14 mouse cellular contexts compared by ENCODE assay signal in the genomic region with DNA sequence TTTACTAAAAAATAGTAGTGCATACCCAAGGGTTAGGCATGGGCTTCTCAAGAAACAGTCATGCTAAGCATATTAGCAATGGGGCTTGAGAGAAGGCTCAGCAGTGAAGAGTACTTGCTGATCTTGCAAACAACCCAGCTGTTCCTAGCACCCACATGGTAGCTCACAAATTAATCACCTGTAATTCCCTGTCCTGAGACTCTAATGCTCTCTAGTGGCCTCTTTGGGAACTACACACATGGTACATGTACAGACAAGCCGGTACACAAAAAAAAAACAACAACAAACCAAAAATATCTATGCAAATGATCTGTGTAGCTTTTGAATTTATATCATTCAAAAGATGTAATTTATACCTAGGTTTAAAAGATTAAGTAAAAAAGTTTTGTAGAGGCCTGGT. TPM values are rescaled to one million over a fixed set of nuclear protein-coding genes. Genes with fewer than 3 reads are reported as not detected.
A peak's percentile ranks its signal among the peaks of the same experiment; 100 is the strongest.
DNase-seq lines count a peak whose midpoint lies in the region; ATAC-seq and TF ChIP-seq lines count a peak whose summit lies in the region.
"Had no signal": no experiment of that assay in that cellular context is flagged by ENCODE, and none has a peak within 500 bp of the region (broad histone marks: within the 10 kb centered on the region; RNA-seq: fewer than 3 reads in every experiment).

No protein-coding gene starts in this region.

- no peaks in the 10 kb centered on the region for H3K4me1 ChIP-seq in hindbrain, embryonic 11.5 days (replicated peaks; ENCODE audit: control insufficient read depth, insufficient read depth, low read length)
- H3K4me1 ChIP-seq in hindbrain, embryonic 13.5 days (replicated peaks): no peaks in the 10 kb centered on the region
- no peaks in the 10 kb centered on the region for H3K4me1 ChIP-seq in thymus, adult 2 months (replicated peaks; ENCODE audit: control insufficient read depth, insufficient read depth, low read length)
- H3K4me1 ChIP-seq in intestine, embryonic 16.5 days (ENCODE audit: control insufficient read depth, insufficient read depth, low read length): no peaks in the 10 kb centered on the region
- H3K4me1 ChIP-seq: embryonic facial prominence, embryonic 13.5 days; neural tube, embryonic 12.5 days had no signal

- H3K27ac ChIP-seq in hindbrain, embryonic 11.5 days (ENCODE audit: low read depth, low read length): no peak overlapping the region
- no peak overlapping the region for H3K27ac ChIP-seq in hindbrain, embryonic 13.5 days
- no peak overlapping the region for H3K27ac ChIP-seq in thymus, adult 2 months (ENCODE audit: control insufficient read depth, insufficient read depth, low read length)
- no peak overlapping the region for H3K27ac ChIP-seq in intestine, embryonic 16.5 days (ENCODE audit: low read length)
- H3K27ac ChIP-seq: embryonic facial prominence, embryonic 13.5 days; neural tube, embryonic 12.5 days had no signal

- H3K9me3 ChIP-seq in hindbrain, embryonic 11.5 days (ENCODE audit: control insufficient read depth, low read length): no peaks in the 10 kb centered on the region
- H3K9me3 ChIP-seq in hindbrain, embryonic 13.5 days: no peaks in the 10 kb centered on the region
- H3K9me3 ChIP-seq in intestine, embryonic 16.5 days (ENCODE audit: control insufficient read depth, low read length): no peaks in the 10 kb centered on the region
- H3K9me3 ChIP-seq: embryonic facial prominence, embryonic 13.5 days; neural tube, embryonic 12.5 days had no signal

- H3K36me3 ChIP-seq in hindbrain, embryonic 11.5 days (ENCODE audit: control insufficient read depth, insufficient read depth, low read length): no peaks in the 10 kb centered on the region
- H3K36me3 ChIP-seq in hindbrain, embryonic 13.5 days: no peaks in the 10 kb centered on the region
- H3K36me3 ChIP-seq in thymus, adult 2 months (ENCODE audit: control insufficient read depth, insufficient read depth, low read length): no peaks in the 10 kb centered on the region
- no peaks in the 10 kb centered on the region for H3K36me3 ChIP-seq in intestine, embryonic 16.5 days (ENCODE audit: control insufficient read depth, insufficient read depth, low read length)
- H3K36me3 ChIP-seq: embryonic facial prominence, embryonic 13.5 days; neural tube, embryonic 12.5 days had no signal

- H3K4me3 ChIP-seq in hindbrain, embryonic 11.5 days (ENCODE audit: low read depth, low read length): no peak overlapping the region
- H3K4me3 ChIP-seq in hindbrain, embryonic 13.5 days: no peak overlapping the region
- no peak overlapping the region for H3K4me3 ChIP-seq in thymus, adult 2 months (ENCODE audit: control insufficient read depth, insufficient read depth, low read length)
- H3K4me3 ChIP-seq in intestine, embryonic 16.5 days (ENCODE audit: low read length): no peak overlapping the region
- H3K4me3 ChIP-seq: embryonic facial prominence, embryonic 13.5 days; neural tube, embryonic 12.5 days had no signal

- no peak overlapping the region for H3K4me2 ChIP-seq in hindbrain, embryonic 11.5 days (replicated peaks; ENCODE audit: low read depth, low read length)
- H3K4me2 ChIP-seq in hindbrain, embryonic 13.5 days: no peak overlapping the region
- H3K4me2 ChIP-seq in intestine, embryonic 16.5 days (ENCODE audit: low read depth, low read length): no peak overlapping the region
- H3K4me2 ChIP-seq: embryonic facial prominence, embryonic 13.5 days; neural tube, embryonic 12.5 days had no signal

- TF ChIP-seq CTCF in thymus, adult 2 months (IDR thresholded peaks at IDR 0.05; ENCODE audit: borderline replicate concordance, control insufficient read depth, extremely low read depth, insufficient read depth, low read length, poor library complexity): no peak

- ATAC-seq in hindbrain, embryonic 11.5 days (ENCODE audit: low FRiP score): no peak
- ATAC-seq in hindbrain, embryonic 13.5 days (ENCODE audit: low FRiP score): no peak
- no peak for ATAC-seq in intestine, embryonic 16.5 days

- H3K27me3 ChIP-seq in hindbrain, embryonic 11.5 days (ENCODE audit: control insufficient read depth, insufficient read depth, low read length): no peaks in the 10 kb centered on the region
- H3K27me3 ChIP-seq in hindbrain, embryonic 13.5 days: no peaks in the 10 kb centered on the region
- no peaks in the 10 kb centered on the region for H3K27me3 ChIP-seq in thymus, adult 2 months (ENCODE audit: control insufficient read depth, insufficient read depth, low read length)
- no peaks in the 10 kb centered on the region for H3K27me3 ChIP-seq in intestine, embryonic 16.5 days (replicated peaks; ENCODE audit: control insufficient read depth, insufficient read depth, low read length)
- H3K27me3 ChIP-seq: embryonic facial prominence, embryonic 13.5 days; neural tube, embryonic 12.5 days had no signal

- 62% methylated on average over 1 of the region's 1 CpGs for WGBS in hindbrain, embryonic 11.5 days
- 88% methylated on average over 1 of the region's 1 CpGs for WGBS in hindbrain, embryonic 13.5 days
- WGBS in thymus, adult 2 months: 86% methylated on average over 1 of the region's 1 CpGs
- 63% methylated on average over 1 of the region's 1 CpGs for WGBS in intestine, embryonic 16.5 days

- DNase-seq in hindbrain, embryonic 11.5 days (ENCODE audit: low spot score): peak; percentile 16
- DNase-seq in thymus, adult 2 months: peak; percentile 15
- no peak for DNase-seq in thymus, postnatal 4 days
- peak; percentile 80 for DNase-seq in R1 (ENCODE audit: low read depth, low spot score)
- DNase-seq in retina, postnatal 1 day: peak; percentile 27
- DNase-seq in natural killer cell, adult 2 months (ENCODE audit: low spot score in 2 of 2): no peak
- DNase-seq: heart, postnatal 14 days; kidney, postnatal 14 days; left cerebral cortex, postnatal 4 days; right cerebral cortex, postnatal 4 days had no signal

- no peak for TF ChIP-seq POLR2A in thymus, adult 2 months (IDR thresholded peaks at IDR 0.05; ENCODE audit: control insufficient read depth, extremely low read depth, insufficient read depth, low read length, poor library complexity)

- H3K9ac ChIP-seq in hindbrain, embryonic 11.5 days (ENCODE audit: low read depth, low read length): no peak overlapping the region
- H3K9ac ChIP-seq in hindbrain, embryonic 13.5 days: no peak overlapping the region
- no peak overlapping the region for H3K9ac ChIP-seq in intestine, embryonic 16.5 days (ENCODE audit: low read depth, low read length)
- H3K9ac ChIP-seq: embryonic facial prominence, embryonic 13.5 days; neural tube, embryonic 12.5 days had no signal

RNA-seq across cellular contexts. Expression of gene Tex19.2, which starts 7.9 kb away (rescaled TPM):
- polyA plus RNA-seq in hindbrain, embryonic 11.5 days (2014; fragmentation: Nextera tagmentation; extraction: Ambion mirVana): not detected in 2 replicates
- polyA plus RNA-seq in hindbrain, embryonic 13.5 days (2015; fragmentation: Nextera tagmentation; extraction: Ambion mirVana): not detected in 2 replicates
- polyA plus RNA-seq in thymus, adult 2 months (2012; rRNA removed): 0.04 and 0.08 TPM in 2 replicates
- not detected in 2 replicates for polyA plus RNA-seq in intestine, embryonic 16.5 days (2015; fragmentation: Nextera tagmentation; extraction: Ambion mirVana)
- polyA plus RNA-seq: embryonic facial prominence, embryonic 13.5 days; neural tube, embryonic 12.5 days had no signal

RNA-seq across cellular contexts. Expression of gene Tex19.1, which starts 19.5 kb away (rescaled TPM):
- 0.20 TPM in 1 of 2 replicates, not detected in the other for polyA plus RNA-seq in hindbrain, embryonic 11.5 days (2014; fragmentation: Nextera tagmentation; extraction: Ambion mirVana)
- not detected in 2 replicates for polyA plus RNA-seq in hindbrain, embryonic 13.5 days (2015; fragmentation: Nextera tagmentation; extraction: Ambion mirVana)
- 0.08 TPM in 1 of 2 replicates, not detected in the other for polyA plus RNA-seq in thymus, adult 2 months (2012; rRNA removed)
- not detected in 2 replicates for polyA plus RNA-seq in intestine, embryonic 16.5 days (2015; fragmentation: Nextera tagmentation; extraction: Ambion mirVana)
- polyA plus RNA-seq: neural tube, embryonic 12.5 days had no signal

RNA-seq across cellular contexts. Expression of gene Uts2r, which starts 33.7 kb away (rescaled TPM):
- polyA plus RNA-seq in hindbrain, embryonic 11.5 days (2014; fragmentation: Nextera tagmentation; extraction: Ambion mirVana): 0.23 and 0.25 TPM in 2 replicates
- 0.19 and 0.30 TPM in 2 replicates for polyA plus RNA-seq in hindbrain, embryonic 13.5 days (2015; fragmentation: Nextera tagmentation; extraction: Ambion mirVana)
- polyA plus RNA-seq in thymus, adult 2 months (2012; rRNA removed): 0.75 and 1.5 TPM in 2 replicates
- not detected in 2 replicates for polyA plus RNA-seq in intestine, embryonic 16.5 days (2015; fragmentation: Nextera tagmentation; extraction: Ambion mirVana)
- polyA plus RNA-seq: embryonic facial prominence, embryonic 13.5 days had no signal

RNA-seq across cellular contexts. Expression of gene Sectm1a, which starts 45.4 kb away (rescaled TPM):
- not detected in 2 replicates for polyA plus RNA-seq in hindbrain, embryonic 11.5 days (2014; fragmentation: Nextera tagmentation; extraction: Ambion mirVana)
- polyA plus RNA-seq in hindbrain, embryonic 13.5 days (2015; fragmentation: Nextera tagmentation; extraction: Ambion mirVana): not detected in 2 replicates
- polyA plus RNA-seq in thymus, adult 2 months (2012; rRNA removed): 2.4 and 2.7 TPM in 2 replicates
- polyA plus RNA-seq in intestine, embryonic 16.5 days (2015; fragmentation: Nextera tagmentation; extraction: Ambion mirVana): 7.0 and 10.4 TPM in 2 replicates
- polyA plus RNA-seq: neural tube, embryonic 12.5 days had no signal

Comparison
In these comparisons a context has a peak if more than half of its experiments do, and no peak if none do; other contexts are left out.
1. DNase-seq: peak in hindbrain, embryonic 11.5 days (single experiment), thymus, adult 2 months (single experiment), R1 (single experiment) and retina, postnatal 1 day (single experiment); none in thymus, postnatal 4 days (single experiment) and natural killer cell, adult 2 months (0 of 2).